Mouse (Mus musculus): ENCODE measurements around the gene Cinp.

GRCm38 (mm10) chr12:110909962-110910361, 21.0 kb upstream of the Cinp start:
- TF ChIP-seq POLR2A (IDR thresholded peaks at IDR 0.05; ENCODE audit: insufficient read depth, low read length): no peak
- TF ChIP-seq CTCF (IDR thresholded peaks at IDR 0.05; ENCODE audit: low read depth, low read length): no peak

Data from ES-Bruce4 (cell line).